Mouse (Mus musculus): ENCODE results near the gene Chil6.

The Chil6 gene

GRCm38 (mm10) chr3:106406082-106406481 lies at the start of gene Chil6:
Gene Chil6, minus strand, starts transcription at chr3:106406182.
- no peak for DNase-seq

- no peak for DNase-seq
Observed at GRCm38 (mm10) chr3:106452616-106453015, 46.6 kb upstream of the Chil6 start.

- DNase-seq = no peak
Observed at GRCm38 (mm10) chr3:106449567-106449966, 43.6 kb upstream of the Chil6 start.

- no peak for DNase-seq
Observed at GRCm38 (mm10) chr3:106448995-106449394, 43.0 kb upstream of the Chil6 start.

- peak; percentile 15 for DNase-seq
Observed at GRCm38 (mm10) chr3:106448571-106448970, 42.6 kb upstream of the Chil6 start.
